Mouse (Mus musculus) CH12.LX (cell line): ENCODE data around the gene Ndufs2. TPM values are rescaled to one million over a fixed set of nuclear protein-coding genes. Genes with fewer than 3 reads are reported as not detected.

ENCODE experiments used
- DNase-seq: peaks from one replicate; pipeline ENCODE4 v3.0.0-alpha.2; 2013; ENCODE audit errors: extremely low read depth
- H3K27ac ChIP-seq: 2 replicates; pipeline ENCODE4 v1.5.1; 2012; ENCODE audit warnings: low read depth, mild to moderate bottlenecking, control low read depth, moderate library complexity; ENCODE audit not compliant: insufficient read depth
- H3K27me3 ChIP-seq: replicated peaks from 2 replicates; pipeline ENCODE3; 2012; ENCODE audit warnings: inconsistent platforms
- H3K36me3 ChIP-seq, 2 experiments: replicated peaks in 1 of 2; 2 replicates each; pipeline versions ENCODE3 to v1.6.1; 2012; ENCODE audit warnings: inconsistent platforms in 1 of 2, low read length in 1 of 2, mild to moderate bottlenecking in 1 of 2, mixed read lengths in 1 of 2, moderate library complexity in 1 of 2; ENCODE audit not compliant: control insufficient read depth in 1 of 2, insufficient read depth in 1 of 2
- H3K4me1 ChIP-seq, 2 experiments: 2 replicates each; pipeline ENCODE4 v1.6.1; 2012; ENCODE audit warnings: inconsistent platforms in 1 of 2, moderate library complexity in 1 of 2; ENCODE audit not compliant: insufficient read depth in 2 of 2, control insufficient read depth in 1 of 2
- H3K4me2 ChIP-seq: 2 replicates; pipeline ENCODE4 v1.6.1; 2012; ENCODE audit warnings: low read depth, mild to moderate bottlenecking, control low read depth; ENCODE audit not compliant: poor library complexity, insufficient read depth, severe bottlenecking
- H3K4me3 ChIP-seq, 3 experiments: fragments of 150-350 bp in 1 of 3; sonication (generic) in 1 of 3; replicated peaks in 1 of 3; 2 replicates each; pipeline versions ENCODE3 to v1.5.1; 2011 to 2012; ENCODE audit warnings: low read depth in 2 of 3, low read length in 2 of 3, mild to moderate bottlenecking in 2 of 3, moderate library complexity in 2 of 3, control low read depth in 1 of 3, improper control_type of control experiment in 1 of 3, inconsistent platforms in 1 of 3, mixed read lengths in 1 of 3; ENCODE audit not compliant: poor library complexity in 1 of 3
- H3K79me2 ChIP-seq: replicated peaks from 2 replicates; pipeline ENCODE4 v1.6.1; 2012; ENCODE audit warnings: mild to moderate bottlenecking, moderate library complexity; ENCODE audit not compliant: control insufficient read depth, poor library complexity, insufficient read depth, severe bottlenecking; ENCODE audit errors: extremely low read depth
- H3K9ac ChIP-seq: 2 replicates; pipeline ENCODE4 v1.6.1; 2012; ENCODE audit warnings: low read depth, mild to moderate bottlenecking, control low read depth, moderate library complexity; ENCODE audit not compliant: insufficient read depth
- H3K9me3 ChIP-seq: replicated peaks from 2 replicates; pipeline ENCODE3; 2012; ENCODE audit warnings: low read length, inconsistent platforms, mixed read lengths
- CHD1 ChIP-seq: IDR thresholded peaks from 2 replicates; pipeline ENCODE4 v1.6.1; 2012; ENCODE audit warnings: low read depth, low read length, improper control_type of control experiment, inconsistent platforms
- CHD2 ChIP-seq: IDR thresholded peaks from 2 replicates; pipeline ENCODE4 v1.6.1; 2011; ENCODE audit warnings: low read length, improper control_type of control experiment
- ETS1 ChIP-seq: conservative IDR thresholded peaks from 2 replicates; pipeline ENCODE4 v1.6.1; 2012; ENCODE audit warnings: low read depth, mild to moderate bottlenecking, inconsistent platforms, low read length, improper control_type of control experiment, moderate library complexity
- HCFC1 ChIP-seq: IDR thresholded peaks from 2 replicates; pipeline ENCODE4 v1.6.1; 2012; ENCODE audit warnings: low read depth, mild to moderate bottlenecking, inconsistent platforms, low read length, improper control_type of control experiment
- JUN ChIP-seq: IDR thresholded peaks from 2 replicates; pipeline ENCODE4 v1.6.1; 2011; ENCODE audit warnings: low read depth, mild to moderate bottlenecking, low read length, improper control_type of control experiment, moderate library complexity; ENCODE audit not compliant: insufficient read depth
- JUND ChIP-seq: conservative IDR thresholded peaks from 2 replicates; pipeline ENCODE4 v1.6.1; 2011; ENCODE audit warnings: low read depth, low read length, improper control_type of control experiment
- KAT2A ChIP-seq: IDR thresholded peaks from 2 replicates; pipeline ENCODE4 v1.6.1; 2012; ENCODE audit warnings: low read length, improper control_type of control experiment, inconsistent platforms; ENCODE audit not compliant: insufficient replicate concordance
- MAFK ChIP-seq: IDR thresholded peaks from 2 replicates; pipeline ENCODE4 v1.6.1; 2011; ENCODE audit warnings: low read length, improper control_type of control experiment; ENCODE audit not compliant: insufficient replicate concordance
- MAX ChIP-seq: IDR thresholded peaks from 2 replicates; pipeline ENCODE4 v1.6.1; 2011; ENCODE audit warnings: low read length, improper control_type of control experiment
- MYC ChIP-seq: IDR thresholded peaks from 2 replicates; pipeline ENCODE4 v1.6.1; 2011; ENCODE audit warnings: low read depth, mild to moderate bottlenecking, improper control_type of control experiment, low read length
- NELFE ChIP-seq: IDR thresholded peaks from 2 replicates; pipeline ENCODE4 v1.6.1; 2011; ENCODE audit warnings: low read depth, low read length, improper control_type of control experiment
- NRF1 ChIP-seq: IDR thresholded peaks from 2 replicates; pipeline ENCODE4 v1.6.1; 2014; ENCODE audit warnings: low read depth, mild to moderate bottlenecking, inconsistent platforms, low read length, improper control_type of control experiment, moderate library complexity
- PAX5 ChIP-seq: IDR thresholded peaks from 2 replicates; pipeline ENCODE4 v1.6.1; 2012; ENCODE audit warnings: low read length, inconsistent platforms, mixed read lengths
- POLR2AphosphoS2 ChIP-seq: IDR thresholded peaks from 2 replicates; pipeline ENCODE4 v1.6.1; 2011; ENCODE audit warnings: low read depth, low read length, improper control_type of control experiment
- RCOR1 ChIP-seq: conservative IDR thresholded peaks from 2 replicates; pipeline ENCODE4 v1.6.1; 2012; ENCODE audit warnings: low read depth, mild to moderate bottlenecking, inconsistent platforms, low read length, improper control_type of control experiment
- SIN3A ChIP-seq: IDR thresholded peaks from 2 replicates; pipeline ENCODE4 v1.6.1; 2012; ENCODE audit warnings: low read length, improper control_type of control experiment, inconsistent platforms
- TBP ChIP-seq: conservative IDR thresholded peaks from 2 replicates; pipeline ENCODE4 v1.6.1; 2011; ENCODE audit warnings: low read depth, low read length, improper control_type of control experiment
- UBTF ChIP-seq: IDR thresholded peaks from 2 replicates; pipeline ENCODE4 v1.6.1; 2012; ENCODE audit warnings: low read depth, mild to moderate bottlenecking, inconsistent platforms, low read length, improper control_type of control experiment, moderate library complexity
- ZC3H11A ChIP-seq: IDR thresholded peaks from 2 replicates; pipeline ENCODE4 v1.6.1; 2012; ENCODE audit warnings: low read depth, mild to moderate bottlenecking, inconsistent platforms, low read length, improper control_type of control experiment
- ZKSCAN1 ChIP-seq: IDR thresholded peaks from 2 replicates; pipeline ENCODE4 v1.6.1; 2012; ENCODE audit warnings: low read depth, inconsistent platforms, low read length, improper control_type of control experiment, borderline replicate concordance
- dilution Hi-C: fragments of 300-500 bp; cut with MboI; formaldehyde crosslinking; loops from 2 replicates; pipeline ENCODE4 v1.14.3; 2020; ENCODE audit warnings: low sequenced_read_pairs; ENCODE audit not compliant: extremely low pct_unique_long_range_greater_than_20kb, extremely low pct_ligation_motif_present
- in situ Hi-C: fragments of 300-500 bp; cut with MboI; formaldehyde crosslinking; loops from 3 replicates; pipeline ENCODE4 v1.14.3; 2019; ENCODE audit warnings: low sequenced_read_pairs, low pct_ligation_motif_present, low pct_unique_long_range_greater_than_20kb, mixed read lengths
- polyA plus RNA-seq: library from polyadenylated mRNA; unstranded; fragments of >175 nt; gene quantifications from 2 replicates; pipeline ENCODE4 v1.2.1, GENCODE M21; 2012; ENCODE audit warnings: low read depth; ENCODE audit not compliant: insufficient read length
- total RNA-seq, 2 experiments: library from RNA; depleted of rRNA; stranded (reverse); fragments of 300-350 nt in 1 of 2; fragments of >200 nt in 1 of 2; gene quantifications; 2 replicates each; pipeline ENCODE4 v1.2.3; 2012 to 2014

Gene Ndufs2
- total and polyA plus RNA-seq, 3 experiments = 242 to 265 (median 242) TPM

GRCm38 (mm10) chr1:171280250-171280915 is 29.2 kb upstream of the Ndufs2 start:
- dilution Hi-C loops = no loop called here
- H3K9ac ChIP-seq = peak overlapping the region; percentile 53
- H3K4me1 ChIP-seq = peaks cover 0 to 23% of the 10 kb centered on the region in 2 experiments; a peak in 2 of 4 replicates
- H3K4me3 ChIP-seq = peak overlapping the region; percentile 58 to 92 (median 59)
- H3K79me2 ChIP-seq = no peaks in the 10 kb centered on the region
- no peak for DNase-seq
- H3K36me3 ChIP-seq = peaks cover 45 to 72% of the 10 kb centered on the region in 2 experiments
- H3K4me2 ChIP-seq = peak overlapping the region; percentile 62
- no peaks in the 10 kb centered on the region for H3K27me3 ChIP-seq
- TF ChIP-seq CHD1 (peak; percentile 87; the same call in 1 of the 2 replicates), MAFK (no peak), NRF1 (no peak), NELFE (0 out of 2 replicates have a peak, but pooled peaks have one; percentile 14), UBTF (0 out of 2 replicates have a peak, but pooled peaks have one; percentile 33)
- no peak overlapping the region for H3K27ac ChIP-seq
- in situ Hi-C loops = no loop called here
- no peaks in the 10 kb centered on the region for H3K9me3 ChIP-seq

- TF ChIP-seq JUND (no peak), ZKSCAN1 (no peak), UBTF (no peak), MYC (no peak)
- no peak overlapping the region for H3K27ac ChIP-seq
- H3K36me3 ChIP-seq = peaks cover 45 to 72% of the 10 kb centered on the region in 2 experiments
- dilution Hi-C loops (no loop called here), in situ Hi-C loops (no loop called here)
- H3K9me3 ChIP-seq = no peaks in the 10 kb centered on the region
- H3K4me2 ChIP-seq = no peak overlapping the region
- H3K79me2 ChIP-seq = no peaks in the 10 kb centered on the region
- H3K4me1 ChIP-seq = peaks cover 0 to 23% of the 10 kb centered on the region in 2 experiments; a peak in 2 of 4 replicates
- H3K9ac ChIP-seq = no peak overlapping the region
- H3K4me3 ChIP-seq = no peak overlapping the region
- DNase-seq = no peak
- no peaks in the 10 kb centered on the region for H3K27me3 ChIP-seq
These were observed 28.5 kb upstream of the Ndufs2 start for GRCm38 (mm10) chr1:171279721-171280120.

- Histone ChIP-seq H3K4me1 (peaks cover 0 to 23% of the 10 kb centered on the region in 2 experiments; a peak in 2 of 4 replicates), H3K9ac (no peak overlapping the region), H3K4me2 (no peak overlapping the region), H3K9me3 (no peaks in the 10 kb centered on the region), H3K4me3 (no peak overlapping the region), H3K36me3 (peaks cover 47 to 73% of the 10 kb centered on the region in 2 experiments), H3K27me3 (no peaks in the 10 kb centered on the region), H3K27ac (no peak overlapping the region), H3K79me2 (no peaks in the 10 kb centered on the region)
- dilution Hi-C loops = no loop called here
- in situ Hi-C loops = no loop called here
- DNase-seq = no peak
- TF ChIP-seq RCOR1 (no peak), KAT2A (no peak), SIN3A (no peak), HCFC1 (no peak), CHD1 (no peak), NRF1 (no peak), MAX (no peak), CHD2 (no peak), ZC3H11A (no peak), ETS1 (no peak), POLR2AphosphoS2 (no peak), JUN (no peak), PAX5 (no peak), TBP (no peak)
These were observed 28.0 kb upstream of the Ndufs2 start for GRCm38 (mm10) chr1:171279012-171279705.
